Mouse (Mus musculus) yolk sac, embryonic 10.5 days (tissue): Measurements from ENCODE around the gene Ect2.

Experiments
- DNase-seq: peaks from one replicate; pipeline ENCODE4 v3.0.0-alpha.2; 2017; ENCODE audit warnings: low spot score

Gene Ect2

DNA sequence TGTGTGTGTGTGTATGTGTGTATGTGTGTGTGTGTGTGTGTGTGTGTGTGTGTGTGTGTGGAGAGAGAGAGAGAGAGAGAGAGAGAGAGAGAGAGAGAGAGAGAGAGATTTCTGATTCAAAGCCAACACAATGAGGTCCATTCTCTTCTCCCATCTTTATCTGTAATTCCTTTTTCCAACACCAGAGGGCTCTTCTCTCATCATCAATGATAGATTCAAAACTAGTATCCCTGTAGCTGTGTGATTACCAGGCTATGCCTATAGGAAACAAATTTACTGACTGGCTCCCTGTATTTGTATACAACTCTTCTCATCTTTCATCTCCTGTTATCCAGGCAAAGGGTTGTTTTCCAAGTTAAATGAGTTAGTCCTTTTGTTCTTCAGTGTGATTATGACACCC is 86.5 kb downstream of the Ect2 start:
- DNase-seq, result no peak

DNA sequence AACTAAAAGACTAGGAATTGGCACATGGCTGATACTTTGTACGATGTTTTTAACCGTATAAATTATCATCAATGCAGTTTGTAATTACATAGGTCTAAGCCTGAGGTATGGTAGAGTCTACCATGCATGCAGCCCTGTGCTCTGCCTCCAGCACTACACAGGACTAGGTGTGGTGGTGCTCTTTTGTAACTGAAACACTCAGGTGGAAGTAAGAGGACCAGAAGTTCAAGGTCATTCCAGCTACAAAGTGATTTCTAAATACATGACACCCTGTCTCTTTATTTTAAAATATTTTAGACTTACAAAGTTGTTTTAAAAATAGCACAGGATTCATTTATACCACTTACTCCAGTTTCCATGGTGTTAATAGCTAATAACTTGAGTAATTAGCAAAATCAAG is 88.8 kb downstream of the Ect2 start:
- no peak for DNase-seq

DNA sequence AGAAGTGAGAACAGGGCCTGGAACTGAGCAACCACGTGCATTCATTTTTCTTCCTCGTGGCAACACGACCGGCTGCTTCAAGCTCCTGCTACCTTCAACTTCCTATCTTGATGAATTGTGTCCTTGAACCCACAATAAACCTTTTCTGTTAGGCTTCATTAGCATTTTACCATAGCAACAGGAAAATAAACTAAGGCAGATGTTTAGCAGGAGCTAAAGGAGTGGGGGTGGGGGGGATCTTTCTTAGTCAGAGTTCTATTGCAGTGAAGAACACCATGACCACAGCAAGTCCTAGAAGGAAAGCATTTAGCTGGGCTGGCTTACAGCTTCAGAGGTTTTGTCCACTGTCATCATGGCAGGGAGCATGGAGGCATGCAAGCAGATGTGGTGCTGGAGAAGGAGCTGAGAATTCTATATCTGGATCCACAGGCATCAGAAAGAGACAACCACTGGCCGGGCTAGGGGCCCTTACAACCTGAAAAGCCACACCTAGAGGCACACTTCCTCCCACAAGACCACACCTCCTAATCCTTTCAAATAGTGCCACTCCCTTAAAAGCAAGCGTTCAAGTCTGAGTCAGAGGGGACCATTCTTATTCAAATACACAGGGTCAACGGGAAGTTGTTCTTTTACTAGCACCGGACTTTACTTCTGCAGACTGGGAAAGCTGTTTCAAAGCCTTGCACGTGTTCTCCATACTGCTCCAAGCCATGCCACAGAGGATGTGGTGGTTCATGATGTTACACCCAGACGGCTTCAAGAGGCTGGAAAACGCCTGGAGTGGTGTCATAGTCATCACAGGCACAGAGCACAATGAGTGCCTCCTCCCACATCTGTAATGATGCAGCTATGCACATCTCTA is 90.0 kb downstream of the Ect2 start:
- no peak for DNase-seq

DNA sequence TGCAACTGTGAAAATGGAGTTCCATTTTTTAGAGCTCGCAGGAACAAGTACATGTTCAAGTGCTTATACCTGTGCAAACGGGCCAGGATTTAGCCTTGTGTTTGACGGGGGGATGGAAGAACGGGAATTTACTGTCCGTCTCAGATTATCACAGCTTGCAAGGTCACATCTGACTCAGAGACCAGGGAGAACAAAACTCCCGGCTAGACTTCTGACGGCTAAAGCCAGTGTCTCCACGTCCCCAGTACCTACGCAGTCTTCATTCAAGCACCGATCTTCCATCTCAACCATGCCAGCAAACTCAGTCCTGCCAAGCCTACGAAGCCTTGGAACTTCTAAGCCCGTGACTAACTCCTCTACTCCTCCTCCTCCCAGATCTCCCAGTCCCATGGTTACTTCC is 93.2 kb downstream of the Ect2 start:
- no peak for DNase-seq

DNA sequence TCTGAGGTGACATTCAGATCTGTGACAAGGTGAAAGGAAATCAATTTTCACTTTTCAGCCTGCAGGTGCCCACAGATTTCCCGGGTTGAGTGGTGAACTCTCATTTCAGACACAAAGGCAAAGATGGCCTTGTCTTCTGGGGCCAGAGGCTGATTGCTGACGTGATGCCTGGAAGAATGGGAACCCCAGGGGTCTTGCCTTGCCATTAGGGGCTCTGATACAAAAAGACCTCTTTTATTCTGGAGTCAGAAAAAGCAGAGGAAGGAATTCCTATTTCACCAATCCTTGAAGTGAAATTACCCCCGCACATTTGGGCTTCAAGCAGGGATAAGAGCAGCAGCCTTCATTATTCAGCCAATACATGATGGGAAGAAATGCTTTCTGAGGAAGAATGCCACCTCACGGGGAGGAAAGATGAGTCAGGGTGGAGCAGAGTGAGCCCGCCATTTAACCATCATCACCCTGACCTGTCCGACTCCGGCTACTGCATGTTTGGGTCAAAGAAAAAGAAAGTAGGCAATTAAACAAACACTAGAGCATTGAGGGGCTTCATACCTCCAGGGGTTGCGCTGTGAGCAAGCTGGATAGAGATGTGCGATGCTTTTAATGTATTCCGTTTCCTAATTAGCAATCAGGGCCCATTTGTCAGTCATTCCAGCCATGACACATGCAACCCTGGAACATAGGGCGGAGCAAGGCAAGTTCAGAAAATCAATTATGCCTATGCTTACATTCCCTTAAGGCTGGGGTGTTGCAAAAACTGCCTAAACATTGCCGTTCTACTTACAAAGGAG is 94.0 kb downstream of the Ect2 start:
- DNase-seq, result no peak

DNA sequence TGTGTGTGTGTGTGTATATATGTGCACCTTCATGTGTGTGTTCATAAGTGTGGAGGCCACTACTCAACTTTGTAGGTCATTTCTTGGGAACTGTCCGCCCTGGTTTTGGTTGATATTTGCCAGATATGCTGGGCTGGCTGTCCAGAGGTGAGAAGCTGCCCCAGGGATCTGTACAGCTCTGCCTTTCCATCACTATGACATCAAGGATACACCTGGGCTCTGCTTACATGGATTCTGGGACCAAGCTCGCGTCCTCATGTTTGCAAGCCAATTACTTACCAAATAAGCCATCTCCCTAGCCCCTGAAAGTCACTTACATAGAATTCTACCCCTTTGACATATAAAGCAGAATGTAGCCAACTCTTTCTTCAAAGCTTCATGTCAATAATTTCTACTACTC is 98.2 kb downstream of the Ect2 start:
- no peak for DNase-seq

DNA sequence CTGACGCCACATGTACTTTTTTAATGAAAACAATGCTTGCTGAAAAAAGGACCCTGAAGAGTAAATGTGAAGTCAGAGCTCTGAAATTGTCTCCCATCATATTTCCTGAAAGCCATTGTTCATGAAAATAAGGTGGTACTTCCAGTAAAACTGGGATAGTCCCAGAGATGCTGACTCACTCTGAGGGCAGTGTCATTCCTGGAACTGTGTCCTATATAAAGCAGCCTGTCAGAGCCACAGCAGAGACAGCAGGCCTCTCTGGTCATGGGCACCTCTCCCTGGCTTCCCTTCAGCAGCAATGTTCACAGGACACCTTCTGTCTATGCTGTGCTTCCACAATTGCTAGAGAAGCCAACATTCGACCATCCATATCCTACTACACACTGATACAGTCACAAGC is 98.9 kb downstream of the Ect2 start:
- no peak for DNase-seq
